Mouse (Mus musculus): ENCODE measurements around the gene Map4k2.

DNA sequence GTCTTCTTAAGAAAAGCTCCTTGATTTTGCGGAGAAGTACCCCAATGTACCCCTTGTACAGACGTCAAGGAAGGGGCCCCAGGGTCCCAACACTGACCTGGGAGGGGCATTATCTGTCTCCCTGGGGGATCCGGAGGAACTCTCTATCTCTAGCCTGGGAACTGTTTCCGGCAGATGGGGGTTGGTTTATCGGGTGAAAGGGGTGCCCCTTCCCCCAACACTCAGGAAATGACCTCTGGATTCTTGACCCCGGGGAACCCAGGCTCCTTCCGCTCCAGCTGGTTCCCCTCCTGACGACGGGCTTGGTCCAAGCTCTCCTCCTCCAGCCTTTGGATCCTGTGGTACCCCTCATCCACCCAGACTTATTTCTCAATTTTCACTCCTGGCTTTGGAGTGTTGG lies 61.0 kb downstream of the Map4k2 start:
- no peak for TF ChIP-seq EP300 (optimal IDR thresholded peaks at IDR 0.05)
- TF ChIP-seq CTCF (IDR thresholded peaks at IDR 0.05; ENCODE audit: low read depth): no peak

All from stomach, postnatal 0 days (tissue).